Mouse (Mus musculus) monocyte, adult 59 days (primary cell): ENCODE results near the gene Gm10642. TPM values are rescaled to one million over a fixed set of nuclear protein-coding genes. Genes with fewer than 3 reads are reported as not detected.

Source experiments
- total RNA-seq, 2 experiments: library from RNA; stranded (reverse); gene quantifications; one replicate each; pipeline ENCODE4 v1.2.4; 2023

The Gm10642 gene
- 1 to 10 TPM; 1.4 to 3.2 TPM for total RNA-seq

GRCm38 (mm10) chr9:70656130-70657007 lies at the start of gene Gm10642:
Gm10642 (plus strand) TSS chr9:70656251.

GRCm38 (mm10) chr9:70657013-70657967 lies 1.2 kb downstream of the Gm10642 start, which contains the start of gene Mindy2:
Mindy2 (minus strand) TSS chr9:70657174.

GRCm38 (mm10) chr9:70678682-70679131 lies 22.7 kb downstream of the Gm10642 start, which contains the start of gene Adam10:
Adam10 (plus strand) TSS chr9:70678997.

Other genes starting within 250 kb of the Gm10642 start
- 1 to 10 TPM; 1.8 to 2.3 TPM for gene Ccnb2, start 234.7 kb upstream of the Gm10642 start, total RNA-seq
- gene Rnf111, start 152.5 kb upstream of the Gm10642 start, total RNA-seq = 10 to 100 TPM; 73.3 to 75.5 TPM
- gene Sltm, start 113.5 kb upstream of the Gm10642 start, total RNA-seq = 10 to 100 TPM; 63.1 to 70.1 TPM
- 10 to 100 TPM; 27.0 to 33.1 TPM for gene Mindy2, start 923 bp downstream of the Gm10642 start, total RNA-seq
- 10 to 100 TPM; 87.1 to 89.0 TPM for gene Adam10, start 22.7 kb downstream of the Gm10642 start, total RNA-seq